Mouse (Mus musculus) kidney, postnatal 0 days (tissue): Measurements from ENCODE around the gene Yy2. TPM values are rescaled to one million over a fixed set of nuclear protein-coding genes. Genes with fewer than 3 reads are reported as not detected.
A peak's percentile ranks its signal among the peaks of the same experiment; 100 is the strongest.

Source experiments
- ATAC-seq: fragments of 200-750 bp; cut with Nextera tagmentation; replicated peaks from 2 replicates; pipeline ENCODE4 v1.8.0; 2017; ENCODE audit warnings: low read depth, moderate number of reproducible peaks, moderate TSS enrichment, moderate library complexity; ENCODE audit not compliant: low FRiP score
- DNase-seq: peaks from one replicate; pipeline ENCODE4 v3.0.0-alpha.2; 2016; ENCODE audit warnings: low spot score
- H3K27ac ChIP-seq: fragments of 300-500 bp; sonication (generic); 2 replicates; pipeline ENCODE4 v1.5.1; 2014; ENCODE audit warnings: mild to moderate bottlenecking
- H3K27me3 ChIP-seq: fragments of 300-500 bp; sonication (generic); 2 replicates; pipeline ENCODE4 v1.6.1; 2014; ENCODE audit warnings: low read length, mixed read lengths; ENCODE audit not compliant: insufficient read depth
- H3K36me3 ChIP-seq: fragments of 300-500 bp; sonication (generic); 2 replicates; pipeline ENCODE4 v1.6.1; 2014; ENCODE audit warnings: low read length, mixed read lengths; ENCODE audit not compliant: insufficient read depth
- H3K4me1 ChIP-seq: fragments of 300-500 bp; sonication (generic); replicated peaks from 2 replicates; pipeline ENCODE4 v1.6.1; 2014; ENCODE audit warnings: antibody characterized with exemption, low read length, mixed read lengths; ENCODE audit not compliant: insufficient read depth
- H3K4me2 ChIP-seq: fragments of 300-500 bp; sonication (generic); 2 replicates; pipeline ENCODE4 v1.6.1; 2014; ENCODE audit warnings: mild to moderate bottlenecking, low read length, moderate library complexity, mixed read lengths
- H3K4me3 ChIP-seq: fragments of 300-500 bp; sonication (generic); replicated peaks from 2 replicates; pipeline ENCODE4 v1.5.1; 2014; ENCODE audit warnings: low read depth, low read length
- H3K9ac ChIP-seq: fragments of 300-500 bp; sonication (generic); 2 replicates; pipeline ENCODE4 v1.6.1; 2014; ENCODE audit warnings: low read depth, low read length
- H3K9me3 ChIP-seq: fragments of 300-500 bp; sonication (generic); replicated peaks from 2 replicates; pipeline ENCODE4 v1.6.1; 2016; ENCODE audit warnings: low read length, inconsistent platforms, mixed read lengths
- CTCF ChIP-seq: IDR thresholded peaks from 2 replicates; pipeline ENCODE4 v1.5.1; 2016; ENCODE audit warnings: antibody characterized with exemption, low read depth, mild to moderate bottlenecking, moderate library complexity
- WGBS: fragments of 180-500 bp; shearing (Covaris S2); extraction: QIAGEN DNeasy Blood & Tissue Kit; methylation state at CpG from one replicate; pipeline ENCODE4 v1.1.7; 2014; 5-methylcytosine and 5-hydroxymethylcytosine counted together
- polyA plus RNA-seq: library from polyadenylated mRNA; unstranded; fragments of >200 nt; fragmentation: Nextera tagmentation; extraction: Ambion mirVana; gene quantifications from 2 replicates; pipeline ENCODE4 v1.2.1, GENCODE M21; 2015

Yy2 gene
- polyA plus RNA-seq: 2.6 TPM in 2 replicates

DNA sequence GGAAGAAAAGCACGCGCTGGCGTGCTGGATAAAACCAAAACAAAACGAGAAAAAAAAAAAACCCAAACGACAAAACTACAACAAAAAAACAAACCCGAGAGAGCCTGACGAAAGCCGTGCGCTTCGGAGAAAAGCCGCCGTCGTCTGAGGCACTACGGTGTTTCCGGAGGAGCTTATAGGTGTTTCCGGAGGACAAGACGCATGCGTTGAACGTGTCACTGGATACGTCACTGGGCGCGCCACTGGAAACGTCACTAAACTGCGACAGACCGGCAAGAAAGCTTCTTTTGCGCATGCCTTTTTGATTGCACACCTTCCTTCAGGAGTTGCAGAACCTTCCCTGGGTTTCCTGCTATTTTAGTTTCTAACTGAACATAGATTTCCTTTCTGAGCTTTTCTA lies at the start of gene Yy2:
Gene Yy2, minus strand, starts transcription at position 146 of the 400 bp plus-strand sequence.
- no peak for DNase-seq
- TF ChIP-seq CTCF: no peak
- WGBS: 88% methylated on average over 26 of the region's 26 CpGs
- no peaks in the 10 kb centered on the region for H3K27me3 ChIP-seq
- no peak within 1 kb of the TSS for H3K9ac ChIP-seq
- H3K9me3 ChIP-seq: no peaks in the 10 kb centered on the region
- no peak for ATAC-seq
- H3K4me3 ChIP-seq: no peak within 1 kb of the TSS
- no peak within 1 kb of the TSS for H3K27ac ChIP-seq
- no peak within 1 kb of the TSS for H3K4me2 ChIP-seq
- no peaks in the 10 kb centered on the region for H3K36me3 ChIP-seq
- H3K4me1 ChIP-seq: no peaks in the 10 kb centered on the region

DNA sequence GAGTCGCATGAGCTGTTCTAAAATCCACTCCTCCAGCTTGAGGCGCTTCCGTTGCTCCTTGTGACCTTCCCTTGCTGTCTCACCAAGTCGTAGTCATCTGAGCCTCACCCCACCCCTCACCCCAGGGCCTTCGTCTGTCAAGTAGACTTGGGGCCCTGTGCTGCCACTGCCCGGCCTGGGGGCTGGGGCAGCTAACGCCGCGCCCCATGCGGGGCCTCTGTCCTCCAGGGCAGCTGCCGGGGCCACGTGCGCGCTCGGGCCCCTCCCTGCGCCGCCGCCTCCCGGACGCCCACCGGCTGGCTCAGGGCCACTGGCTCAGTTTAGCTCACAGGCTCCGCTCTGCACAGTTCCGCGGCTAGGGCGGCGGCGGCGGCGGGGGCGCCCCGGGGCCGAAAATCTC lies 44.1 kb upstream of the Yy2 start:
- Histone ChIP-seq H3K27ac (no peak overlapping the region), H3K4me2 (peak overlapping the region; percentile 38), H3K36me3 (no peaks in the 10 kb centered on the region), H3K4me3 (peak overlapping the region; percentile 17; the same call in 1 of the 2 replicates), H3K9me3 (no peaks in the 10 kb centered on the region), H3K27me3 (no peaks in the 10 kb centered on the region), H3K9ac (no peak overlapping the region), H3K4me1 (no peaks in the 10 kb centered on the region)
- ATAC-seq (peak; percentile 49; the same call in 1 of the 2 replicates), DNase-seq (peak; percentile 13)
- 36% methylated on average over 32 of the region's 32 CpGs for WGBS
- no peak for TF ChIP-seq CTCF

DNA sequence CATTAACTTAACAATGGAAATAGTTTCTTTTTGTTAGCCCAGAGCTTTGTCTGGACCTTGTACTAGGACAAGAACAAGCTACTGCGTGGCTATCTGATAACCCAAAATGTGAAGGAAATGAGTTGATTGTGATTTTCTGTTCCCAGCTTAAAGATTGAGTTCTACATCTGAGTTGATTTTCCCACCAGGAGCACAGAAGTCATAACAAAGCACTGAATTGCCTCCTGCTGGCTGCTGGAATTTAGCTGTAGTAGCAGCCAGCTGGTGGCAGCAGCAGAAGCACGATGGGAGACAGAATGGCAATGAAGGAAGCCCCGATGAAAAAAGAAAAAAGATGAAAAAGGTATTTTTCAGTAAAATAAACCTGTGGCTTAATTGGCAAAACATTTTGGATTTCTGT lies 32.7 kb upstream of the Yy2 start:
- no peak overlapping the region for H3K4me2 ChIP-seq
- ATAC-seq: no peak
- no peaks in the 10 kb centered on the region for H3K36me3 ChIP-seq
- no peak overlapping the region for H3K4me3 ChIP-seq
- peak; percentile 59 for DNase-seq
- peak; percentile 58 for TF ChIP-seq CTCF
- no peak overlapping the region for H3K9ac ChIP-seq
- H3K27ac ChIP-seq: no peak overlapping the region
- H3K4me1 ChIP-seq: no peaks in the 10 kb centered on the region
- WGBS: 19% methylated on average over 3 of the region's 3 CpGs
- no peaks in the 10 kb centered on the region for H3K9me3 ChIP-seq
- H3K27me3 ChIP-seq: no peaks in the 10 kb centered on the region

DNA sequence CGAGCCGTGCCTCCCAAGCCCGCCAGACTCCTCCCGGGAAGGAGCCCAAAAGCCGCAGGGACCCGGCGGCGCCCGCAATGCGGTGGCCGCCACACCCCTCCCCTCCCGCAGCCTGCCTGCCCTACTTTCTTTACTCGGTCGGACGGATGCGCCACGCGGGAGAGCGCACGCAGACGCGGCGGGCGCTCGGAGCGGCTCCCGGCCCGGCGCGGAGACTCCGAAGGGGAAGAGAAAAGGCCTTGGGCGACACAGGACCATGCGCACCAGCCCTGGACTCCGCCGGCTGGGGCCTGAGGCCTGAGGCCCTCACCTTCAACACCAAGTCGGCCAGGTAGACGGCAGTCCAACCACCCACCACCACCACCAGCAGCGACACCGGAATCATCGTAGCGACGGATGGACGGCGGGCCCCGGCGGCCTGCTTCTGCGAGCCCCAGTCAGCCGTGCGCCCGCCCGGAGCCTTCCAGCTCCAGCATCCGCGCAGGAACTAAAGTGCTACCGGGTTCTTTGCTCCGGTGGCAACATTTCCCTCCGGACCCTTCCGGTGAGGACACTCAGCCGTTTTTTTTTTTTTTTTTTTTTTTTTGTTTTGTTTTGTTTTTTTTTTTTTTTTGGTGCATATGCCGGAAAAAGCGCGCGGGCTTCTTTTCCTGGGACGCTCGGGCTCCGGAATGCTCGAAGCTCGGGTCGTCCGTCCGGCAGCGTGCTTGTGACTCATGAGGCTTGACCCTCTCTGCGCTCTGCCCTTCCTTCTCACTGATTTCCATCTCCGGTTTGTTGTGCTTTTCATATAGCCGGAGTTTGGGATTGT lies 29.6 kb upstream of the Yy2 start, which contains the start of gene Mbtps2:
Gene Mbtps2, minus strand, starts transcription at position 530 of the 811 bp plus-strand sequence.
- H3K4me1 ChIP-seq: no peaks in the 10 kb centered on the region
- WGBS: 24% methylated on average over 71 of the region's 74 CpGs
- peak within 1 kb of the TSS; percentile 94 for H3K27ac ChIP-seq
- DNase-seq (peak; percentile 76), ATAC-seq (peak; percentile 92)
- H3K9ac ChIP-seq: peak within 1 kb of the TSS; percentile 84
- TF ChIP-seq CTCF: no peak
- no peaks in the 10 kb centered on the region for H3K9me3 ChIP-seq
- peak within 1 kb of the TSS; percentile 52 for H3K4me2 ChIP-seq
- peak within 1 kb of the TSS; percentile 63 for H3K4me3 ChIP-seq
- H3K36me3 ChIP-seq: no peaks in the 10 kb centered on the region
- H3K27me3 ChIP-seq: no peaks in the 10 kb centered on the region

DNA sequence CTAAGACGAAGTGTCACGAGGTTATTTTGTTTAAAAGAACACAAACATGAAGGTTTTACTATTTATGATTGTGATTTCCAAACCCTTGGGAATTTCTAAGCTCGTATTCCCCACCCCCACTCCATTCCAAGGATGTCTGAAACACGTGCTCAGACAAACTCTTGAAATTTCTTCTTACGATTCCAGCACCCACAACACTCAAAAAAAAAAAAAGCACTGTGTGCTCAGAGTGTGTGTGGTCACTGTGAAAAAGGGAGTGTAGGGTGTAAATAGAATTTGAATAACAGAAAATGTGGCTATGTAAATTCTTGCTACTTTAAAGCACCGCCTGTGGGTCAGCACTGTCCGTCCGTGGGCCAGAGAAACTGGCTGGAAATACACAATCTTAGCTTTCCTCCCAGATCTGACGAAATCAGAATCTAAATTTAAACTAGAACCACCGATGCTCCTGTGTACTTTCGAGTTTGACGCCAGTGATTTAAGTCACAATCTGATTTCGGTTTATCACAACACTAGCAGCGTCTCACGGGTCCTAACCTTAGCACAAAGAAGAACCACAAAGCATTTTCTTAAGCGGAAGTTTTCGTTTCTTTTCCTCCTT lies 28.9 kb upstream of the Yy2 start:
- peak overlapping the region; percentile 63 for H3K4me3 ChIP-seq
- ATAC-seq (no peak), DNase-seq (peak; percentile 31)
- no peaks in the 10 kb centered on the region for H3K27me3 ChIP-seq
- peak overlapping the region; percentile 52 for H3K4me2 ChIP-seq
- H3K9ac ChIP-seq: peak overlapping the region; percentile 84
- H3K36me3 ChIP-seq: no peaks in the 10 kb centered on the region
- H3K4me1 ChIP-seq: no peaks in the 10 kb centered on the region
- H3K27ac ChIP-seq: peak overlapping the region; percentile 94
- no peaks in the 10 kb centered on the region for H3K9me3 ChIP-seq
- no peak for TF ChIP-seq CTCF
- WGBS: 21% methylated on average over 17 of the region's 17 CpGs

DNA sequence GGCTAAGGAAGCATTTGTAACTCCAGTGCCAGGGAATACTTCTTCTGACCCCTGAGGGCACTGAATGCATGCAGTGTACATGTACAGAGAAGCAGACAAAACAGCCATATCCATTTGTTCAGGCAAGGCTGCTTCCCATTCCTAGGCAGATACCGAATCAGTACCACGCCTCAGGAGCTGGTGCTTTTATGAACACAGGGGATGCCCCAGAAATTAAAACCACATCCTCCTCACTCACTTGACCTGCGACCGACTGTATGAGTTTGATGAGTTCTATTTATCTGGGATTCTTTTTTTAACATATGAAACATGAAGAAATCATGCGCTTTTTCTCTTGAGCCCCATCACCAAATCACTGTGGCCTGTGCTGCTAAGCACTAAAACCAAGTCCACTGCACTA lies 28.0 kb upstream of the Yy2 start:
- no peak for TF ChIP-seq CTCF
- no peak overlapping the region for H3K9ac ChIP-seq

More for the DNA sequence above, 28.0 kb upstream of the Yy2 start:
- 71% methylated on average over 5 of the region's 5 CpGs for WGBS
- no peaks in the 10 kb centered on the region for H3K36me3 ChIP-seq
- H3K4me2 ChIP-seq: peak overlapping the region; percentile 52
- H3K4me1 ChIP-seq: no peaks in the 10 kb centered on the region
- no peaks in the 10 kb centered on the region for H3K9me3 ChIP-seq
- H3K27ac ChIP-seq: no peak overlapping the region
- ATAC-seq (no peak), DNase-seq (no peak)
- H3K4me3 ChIP-seq: peak overlapping the region; percentile 63; the same call in 1 of the 2 replicates
- H3K27me3 ChIP-seq: no peaks in the 10 kb centered on the region
